Mouse (Mus musculus) intestine, embryonic 15.5 days (tissue): Measurements from ENCODE around the gene Gfod2. TPM values are rescaled to one million over a fixed set of nuclear protein-coding genes. Genes with fewer than 3 reads are reported as not detected.

ENCODE experiments used
- ATAC-seq: fragments of 200-750 bp; cut with Nextera tagmentation; 2 replicates; pipeline ENCODE4 v1.8.0; 2017; ENCODE audit warnings: moderate TSS enrichment, moderate library complexity
- H3K27ac ChIP-seq: fragments of 300-500 bp; sonication (generic); 2 replicates; pipeline ENCODE4 v1.5.1; 2015; ENCODE audit warnings: mild to moderate bottlenecking, inconsistent platforms
- H3K27me3 ChIP-seq: fragments of 300-500 bp; sonication (generic); replicated peaks from 2 replicates; pipeline ENCODE4 v1.6.1; 2015; ENCODE audit warnings: inconsistent platforms
- H3K36me3 ChIP-seq: fragments of 300-500 bp; sonication (generic); 2 replicates; pipeline ENCODE4 v1.6.1; 2015; ENCODE audit warnings: inconsistent platforms
- H3K4me1 ChIP-seq: fragments of 300-500 bp; sonication (generic); replicated peaks from 2 replicates; pipeline ENCODE4 v1.6.1; 2015; ENCODE audit warnings: inconsistent platforms
- H3K4me2 ChIP-seq: fragments of 300-500 bp; sonication (generic); replicated peaks from 2 replicates; pipeline ENCODE4 v1.6.1; 2015; ENCODE audit warnings: mild to moderate bottlenecking, inconsistent platforms
- H3K4me3 ChIP-seq: fragments of 300-500 bp; sonication (generic); replicated peaks from 2 replicates; pipeline ENCODE4 v1.5.1; 2015; ENCODE audit warnings: inconsistent platforms
- H3K9ac ChIP-seq: fragments of 300-500 bp; sonication (generic); 2 replicates; pipeline ENCODE4 v1.6.1; 2015; ENCODE audit warnings: inconsistent platforms
- H3K9me3 ChIP-seq: fragments of 300-500 bp; sonication (generic); 2 replicates; pipeline ENCODE4 v1.6.1; 2016; ENCODE audit warnings: inconsistent platforms
- WGBS: fragments of 180-500 bp; shearing (Covaris S2); methylation state at CpG from one replicate; pipeline ENCODE4 v1.1.7; 2015; 5-methylcytosine and 5-hydroxymethylcytosine counted together
- polyA plus RNA-seq: library from polyadenylated mRNA; unstranded; fragments of >200 nt; fragmentation: Nextera tagmentation; extraction: Ambion mirVana; gene quantifications from 2 replicates; pipeline ENCODE4 v1.2.1, GENCODE M21; 2015

Gfod2 gene
- polyA plus RNA-seq, 1 experiment from 2014 or later = 10.5 TPM

- peak overlapping the region; percentile 48; the same call in 1 of the 2 replicates for H3K9ac ChIP-seq
- no peak overlapping the region for H3K27ac ChIP-seq
- H3K36me3 ChIP-seq = peaks cover 15% of the 10 kb centered on the region; the same call in 1 of the 2 replicates
- H3K27me3 ChIP-seq = 0 out of 2 replicates have a peak, but pooled peaks cover 2% of the 10 kb centered on the region
- H3K9me3 ChIP-seq = no peaks in the 10 kb centered on the region
- peaks cover 14% of the 10 kb centered on the region for H3K4me1 ChIP-seq
- peak overlapping the region; percentile 64 for H3K4me3 ChIP-seq
- peak overlapping the region; percentile 93 for H3K4me2 ChIP-seq
- 91% methylated on average over 11 of the region's 11 CpGs for WGBS
- no peak for ATAC-seq
Measured at GRCm38 (mm10) chr8:105699488-105700215, 58.8 kb downstream of the Gfod2 start.

DNA sequence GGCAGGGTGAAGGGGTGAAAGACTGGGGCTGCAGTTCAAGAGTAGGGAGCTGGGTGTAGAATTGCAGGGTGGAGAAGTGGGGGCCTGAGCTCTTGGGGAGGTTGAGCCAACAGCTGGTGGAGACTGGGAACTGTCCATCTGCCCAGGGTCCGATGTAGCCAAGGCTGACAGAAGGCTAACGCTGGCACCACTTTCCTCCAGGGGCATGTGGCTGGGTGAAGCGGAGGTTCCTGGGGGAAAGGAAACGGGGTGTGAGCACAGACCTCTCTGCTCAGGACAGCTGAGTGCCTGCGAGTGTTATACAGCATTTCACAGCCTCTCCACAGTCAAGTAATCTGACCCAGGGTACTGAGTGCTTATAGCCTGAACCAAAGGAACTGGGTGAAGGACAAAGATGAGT lies 59.7 kb downstream of the Gfod2 start:
- 98% methylated on average over 5 of the region's 5 CpGs for WGBS
- Histone ChIP-seq H3K9ac (no peak overlapping the region), H3K27ac (no peak overlapping the region), H3K27me3 (0 out of 2 replicates have a peak, but pooled peaks cover 4% of the 10 kb centered on the region), H3K4me3 (no peak overlapping the region), H3K4me1 (peaks cover 23% of the 10 kb centered on the region), H3K4me2 (no peak overlapping the region), H3K36me3 (peaks cover 9% of the 10 kb centered on the region; the same call in 1 of the 2 replicates), H3K9me3 (no peaks in the 10 kb centered on the region)
- no peak for ATAC-seq

DNA sequence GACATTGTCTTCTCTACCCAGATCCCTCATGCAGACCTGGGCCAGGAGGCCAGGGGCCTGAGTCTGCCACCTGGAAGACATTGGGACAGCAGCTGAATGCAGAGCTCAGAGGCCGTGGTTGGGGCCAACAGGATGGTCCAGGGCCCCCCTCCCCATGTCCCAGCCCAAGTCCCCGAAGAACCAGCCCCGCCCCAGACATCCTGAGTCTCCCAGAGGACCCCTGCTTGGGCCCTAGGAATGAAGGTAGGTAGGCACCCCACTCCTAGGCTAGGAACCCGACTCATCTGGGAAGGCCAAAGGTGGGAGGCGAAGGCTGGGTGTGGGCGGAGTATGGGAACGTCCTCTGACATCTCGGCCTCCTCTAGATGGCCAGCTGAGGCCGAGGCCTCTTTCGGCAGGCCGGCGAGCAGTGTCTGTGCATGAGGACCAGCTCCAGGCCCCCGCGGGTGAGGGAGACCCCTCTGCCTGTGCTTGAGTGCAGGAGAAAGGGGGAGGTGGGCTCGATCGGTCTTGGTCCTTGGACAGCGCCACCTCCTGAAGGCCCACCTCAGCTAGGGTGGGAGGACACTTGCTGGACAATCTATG lies 61.2 kb downstream of the Gfod2 start:
- WGBS = 92% methylated on average over 17 of the region's 17 CpGs
- Histone ChIP-seq H3K4me2 (no peak overlapping the region), H3K9ac (no peak overlapping the region), H3K9me3 (no peaks in the 10 kb centered on the region), H3K4me1 (peaks cover 26% of the 10 kb centered on the region), H3K27me3 (0 out of 2 replicates have a peak, but pooled peaks cover 4% of the 10 kb centered on the region), H3K36me3 (peaks cover 5% of the 10 kb centered on the region; the same call in 1 of the 2 replicates), H3K4me3 (no peak overlapping the region), H3K27ac (no peak overlapping the region)
- ATAC-seq = no peak

DNA sequence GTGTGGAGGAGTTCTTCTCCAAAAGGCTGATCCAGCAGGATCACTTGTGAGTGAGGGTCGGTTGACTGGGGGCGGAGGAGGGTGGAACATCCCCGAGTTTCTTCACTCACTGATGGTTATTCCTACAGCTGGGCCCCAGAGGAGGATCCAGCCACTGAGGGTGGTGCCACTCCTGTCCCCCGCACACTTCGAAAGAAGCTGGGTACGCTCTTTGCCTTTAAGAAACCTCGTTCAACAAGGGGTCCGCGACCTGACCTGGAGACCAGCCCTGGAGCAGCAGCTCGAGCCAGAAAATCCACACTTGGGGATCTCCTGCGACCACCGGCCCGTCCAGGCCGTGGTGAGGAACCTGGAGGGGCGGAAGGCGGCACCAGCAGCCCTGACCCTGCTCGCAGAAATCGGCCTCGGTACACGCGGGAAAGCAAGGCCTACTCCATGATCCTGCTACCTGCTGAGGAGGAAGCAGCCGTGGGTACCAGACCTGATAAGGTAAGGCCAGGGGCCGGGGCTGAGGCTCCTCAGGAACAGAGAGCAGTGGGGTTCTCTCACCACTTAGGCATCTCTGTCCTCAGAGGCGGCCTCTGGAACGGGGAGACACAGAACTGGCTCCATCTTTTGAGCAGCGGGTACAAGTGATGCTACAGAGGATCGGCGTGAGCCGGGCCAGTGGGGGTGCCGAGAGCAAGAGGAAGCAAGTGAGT lies 63.2 kb downstream of the Gfod2 start:
- peaks cover 5% of the 10 kb centered on the region; the same call in 1 of the 2 replicates for H3K36me3 ChIP-seq
- no peak overlapping the region for H3K27ac ChIP-seq
- no peak overlapping the region for H3K4me2 ChIP-seq
- no peak overlapping the region for H3K4me3 ChIP-seq
- 81% methylated on average over 30 of the region's 30 CpGs for WGBS
- H3K27me3 ChIP-seq = 0 out of 2 replicates have a peak, but pooled peaks cover 4% of the 10 kb centered on the region
- H3K9ac ChIP-seq = no peak overlapping the region
- H3K9me3 ChIP-seq = no peaks in the 10 kb centered on the region
- peaks cover 18% of the 10 kb centered on the region for H3K4me1 ChIP-seq
- ATAC-seq = no peak

DNA sequence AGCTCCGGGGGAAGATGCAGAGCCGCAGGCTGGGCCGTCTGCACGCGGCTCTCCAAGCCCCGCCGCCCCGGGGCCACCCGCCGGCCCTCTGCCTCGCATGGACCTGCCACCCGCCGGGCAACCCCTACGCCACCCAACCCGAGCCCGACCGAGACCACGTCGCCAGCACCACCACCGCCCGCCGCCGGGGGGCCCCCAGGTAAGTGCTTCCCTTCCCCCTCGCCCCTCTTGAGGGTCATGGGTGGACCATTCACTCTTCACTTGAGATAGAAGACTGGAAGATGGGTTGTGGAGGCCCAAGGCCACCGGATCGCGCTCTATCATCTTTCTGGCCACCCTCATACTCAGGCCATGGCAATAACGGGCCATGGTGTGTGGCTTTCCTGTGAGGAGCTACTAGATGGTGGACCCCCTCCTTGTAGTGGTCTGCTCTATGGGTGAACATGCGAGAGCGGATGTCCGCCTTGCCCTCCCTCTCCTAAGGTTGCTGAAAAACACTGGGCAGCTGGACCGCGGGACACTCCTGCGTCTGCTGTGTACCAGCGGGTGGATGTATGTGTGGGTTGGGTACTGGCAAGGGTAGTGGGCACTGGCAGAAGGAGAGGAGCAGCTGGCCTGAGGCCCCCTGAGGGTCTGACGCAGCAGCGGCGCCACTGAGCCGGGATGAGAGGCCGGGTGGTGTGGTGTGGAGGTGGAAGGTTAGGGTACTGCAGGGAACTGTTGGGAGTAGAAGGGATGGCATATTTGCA lies 64.2 kb downstream of the Gfod2 start:
- peak overlapping the region; percentile 54 for H3K9ac ChIP-seq
- peak overlapping the region; percentile 45 for H3K4me3 ChIP-seq
- WGBS = 12% methylated on average over 28 of the region's 40 CpGs
- H3K4me1 ChIP-seq = peaks cover 12% of the 10 kb centered on the region
- H3K27ac ChIP-seq = no peak overlapping the region
- peak overlapping the region; percentile 98 for H3K4me2 ChIP-seq
- ATAC-seq = peak; percentile 42
- peaks cover 5% of the 10 kb centered on the region; the same call in 1 of the 2 replicates for H3K36me3 ChIP-seq
- no peaks in the 10 kb centered on the region for H3K9me3 ChIP-seq
- 0 out of 2 replicates have a peak, but pooled peaks cover 4% of the 10 kb centered on the region for H3K27me3 ChIP-seq

- Histone ChIP-seq H3K9ac (peak overlapping the region; percentile 54), H3K9me3 (no peaks in the 10 kb centered on the region), H3K4me3 (peak overlapping the region; percentile 45), H3K4me1 (peaks cover 13% of the 10 kb centered on the region), H3K27ac (no peak overlapping the region), H3K4me2 (peak overlapping the region; percentile 98), H3K27me3 (0 out of 2 replicates have a peak, but pooled peaks cover 4% of the 10 kb centered on the region), H3K36me3 (peaks cover 5% of the 10 kb centered on the region; the same call in 1 of the 2 replicates)
- peak; percentile 70 for ATAC-seq
- WGBS = 4% methylated on average over 30 of the region's 30 CpGs
Measured at GRCm38 (mm10) chr8:105693648-105694047, 64.8 kb downstream of the Gfod2 start.

DNA sequence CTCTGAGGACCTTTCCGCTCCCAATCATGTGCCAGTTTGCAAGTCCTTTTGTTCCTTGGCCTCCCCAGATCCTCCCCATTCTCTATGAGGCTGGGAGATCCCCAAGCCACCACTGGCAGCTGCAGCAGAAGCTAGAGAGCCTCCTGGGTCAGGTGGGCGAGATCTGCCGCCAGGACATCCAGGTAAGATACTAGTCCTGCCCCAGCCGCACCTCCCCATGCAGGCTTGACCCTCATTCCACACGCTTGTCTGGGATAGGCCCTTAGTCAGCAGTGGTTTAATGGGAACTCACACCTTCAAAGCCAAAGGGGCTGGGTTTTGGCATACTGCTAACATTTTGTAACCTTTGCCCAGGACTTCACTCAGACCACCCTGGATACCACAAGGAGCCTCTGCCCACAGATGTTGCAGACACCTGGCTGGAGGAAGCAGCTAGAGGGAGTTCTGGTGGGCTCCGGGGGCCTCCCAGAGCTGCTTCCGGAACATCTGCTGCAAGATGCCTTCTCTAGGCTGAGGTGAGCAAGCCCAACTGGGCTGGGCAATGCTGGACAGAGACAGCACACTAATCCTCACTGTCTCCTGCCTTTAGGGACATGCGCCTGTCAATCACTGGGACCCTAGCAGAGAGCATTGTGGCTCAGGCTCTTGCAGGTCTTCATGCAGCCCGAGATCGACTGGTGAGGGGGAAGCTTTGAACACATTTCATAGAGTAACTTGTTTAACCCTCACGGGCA lies 65.8 kb downstream of the Gfod2 start:
- H3K4me3 ChIP-seq = no peak overlapping the region
- peaks cover 5% of the 10 kb centered on the region; the same call in 1 of the 2 replicates for H3K36me3 ChIP-seq
- 0 out of 2 replicates have a peak, but pooled peaks cover 4% of the 10 kb centered on the region for H3K27me3 ChIP-seq
- no peak overlapping the region for H3K9ac ChIP-seq
- no peak overlapping the region for H3K27ac ChIP-seq
- H3K9me3 ChIP-seq = no peaks in the 10 kb centered on the region
- WGBS = 90% methylated on average over 11 of the region's 11 CpGs
- no peak for ATAC-seq
- H3K4me2 ChIP-seq = no peak overlapping the region
- peaks cover 16% of the 10 kb centered on the region for H3K4me1 ChIP-seq

GRCm38 (mm10) chr8:105690978-105691377 lies 67.5 kb downstream of the Gfod2 start:
- Histone ChIP-seq H3K36me3 (no peaks in the 10 kb centered on the region), H3K4me2 (no peak overlapping the region), H3K27ac (no peak overlapping the region), H3K4me1 (peaks cover 18% of the 10 kb centered on the region), H3K27me3 (0 out of 2 replicates have a peak, but pooled peaks cover 4% of the 10 kb centered on the region), H3K9me3 (no peaks in the 10 kb centered on the region), H3K4me3 (no peak overlapping the region), H3K9ac (no peak overlapping the region)
- 67% methylated on average over 14 of the region's 14 CpGs for WGBS
- no peak for ATAC-seq

DNA sequence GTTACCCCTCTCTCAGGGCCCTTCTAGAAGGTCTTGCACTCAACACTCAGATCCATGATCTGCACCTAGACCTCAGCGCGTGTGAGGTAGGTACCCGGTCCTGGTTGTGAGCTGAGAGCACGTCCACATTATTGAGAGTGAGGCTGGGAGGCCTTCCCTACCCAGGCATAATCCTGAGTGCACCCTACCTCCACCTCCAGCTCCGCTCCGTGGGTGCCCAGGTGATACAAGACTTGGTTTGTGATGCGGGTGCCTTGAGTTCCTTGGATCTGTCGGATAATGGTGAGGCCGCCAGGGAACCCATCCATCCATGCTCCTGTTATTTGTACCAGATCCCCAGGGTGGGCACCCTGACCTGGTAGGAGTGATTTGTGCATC lies 68.5 kb downstream of the Gfod2 start:
- Histone ChIP-seq H3K9me3 (no peaks in the 10 kb centered on the region), H3K27me3 (0 out of 2 replicates have a peak, but pooled peaks cover 4% of the 10 kb centered on the region), H3K4me2 (no peak overlapping the region), H3K4me1 (peaks cover 21% of the 10 kb centered on the region), H3K9ac (no peak overlapping the region), H3K36me3 (no peaks in the 10 kb centered on the region), H3K4me3 (no peak overlapping the region), H3K27ac (no peak overlapping the region)
- ATAC-seq = no peak
- WGBS = 86% methylated on average over 9 of the region's 9 CpGs

- H3K4me1 ChIP-seq = peaks cover 19% of the 10 kb centered on the region
- no peak for ATAC-seq
- H3K4me2 ChIP-seq = no peak overlapping the region
- 0 out of 2 replicates have a peak, but pooled peaks cover under 1% of the 10 kb centered on the region for H3K27me3 ChIP-seq
- no peaks in the 10 kb centered on the region for H3K9me3 ChIP-seq
- H3K4me3 ChIP-seq = no peak overlapping the region
- no peak overlapping the region for H3K27ac ChIP-seq
- no peaks in the 10 kb centered on the region for H3K36me3 ChIP-seq
- no peak overlapping the region for H3K9ac ChIP-seq
- WGBS = 69% methylated on average over 35 of the region's 35 CpGs
Measured at GRCm38 (mm10) chr8:105689256-105689982, 69.0 kb downstream of the Gfod2 start.
